Mouse (Mus musculus) erythroblast, embryonic 14.5 days (primary cell): ENCODE measurements at regions not wholly inside any gene's neighbourhood (a gene's known extent, or its start where the extent isn't known, plus 50 kb on each side); places are given as distances from the start of the nearest gene placed in this dataset.

Experiments used
- GATA1 ChIP-seq: IDR thresholded peaks from 2 replicates; pipeline ENCODE4 v1.6.1; 2012; ENCODE audit warnings: low read length, inconsistent platforms, mixed read lengths
- TAL1 ChIP-seq: IDR thresholded peaks from 3 replicates; pipeline ENCODE4 v1.6.1; 2012; ENCODE audit warnings: low read length, inconsistent platforms, mixed read lengths

- TF ChIP-seq TAL1 = no peak
- no peak for TF ChIP-seq GATA1
Measured at GRCm38 (mm10) chr3:21569721-21570120, 506.7 kb upstream of the Tbl1xr1 start.
